8 mouse cellular contexts compared by ENCODE assay signal in the genomic region with DNA sequence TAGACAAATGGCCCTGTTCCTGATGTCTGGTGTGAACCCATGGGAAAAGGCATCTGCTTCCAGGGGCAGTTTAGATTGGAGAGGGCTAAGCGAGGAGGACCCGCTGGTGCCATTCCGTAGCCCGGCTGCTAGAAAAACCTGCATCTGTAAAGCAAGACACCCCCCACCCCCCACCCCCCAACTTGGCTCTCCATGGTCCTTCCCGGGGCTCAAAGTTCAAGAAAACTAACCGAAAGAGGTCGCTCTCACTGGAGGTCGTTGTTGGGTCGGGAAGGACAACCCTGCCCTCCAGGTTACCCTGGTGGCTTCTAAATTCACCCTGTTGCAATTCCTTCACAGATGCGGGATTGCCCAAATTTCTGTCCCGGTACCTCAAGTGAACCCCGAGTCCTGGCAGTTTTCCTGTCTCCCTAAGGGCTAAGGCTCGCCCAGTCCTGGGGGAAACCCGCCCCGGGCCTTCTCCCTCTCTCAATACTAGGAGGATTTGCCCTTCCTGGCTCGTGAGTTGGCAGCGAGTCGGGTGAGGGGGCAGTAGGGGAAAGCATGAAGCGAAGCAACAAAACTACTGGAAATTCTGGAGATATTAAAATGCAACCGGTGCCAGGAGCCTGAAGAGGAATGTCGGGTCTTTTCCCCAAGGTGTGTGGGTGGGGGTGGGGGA. TPM values are rescaled to one million over a fixed set of nuclear protein-coding genes. Genes with fewer than 3 reads are reported as not detected.
A peak's percentile ranks its signal among the peaks of the same experiment; 100 is the strongest.
DNase-seq lines count a peak whose midpoint lies in the region; ATAC-seq and TF ChIP-seq lines count a peak whose summit lies in the region.

Gene Esrrg, plus strand, starts transcription at position 531 of the 661 bp plus-strand sequence.

- H3K27me3 ChIP-seq in embryonic facial prominence, embryonic 11.5 days (ENCODE audit: control insufficient read depth, insufficient read depth, low read length), result peaks cover 52% of the 10 kb centered on the region
- peaks cover 40% of the 10 kb centered on the region for H3K27me3 ChIP-seq in heart, embryonic 14.5 days (ENCODE audit: control insufficient read depth, insufficient read depth, low read length)
- H3K27me3 ChIP-seq in kidney, postnatal 0 days (ENCODE audit: insufficient read depth, low read length), result peaks cover 53% of the 10 kb centered on the region
- H3K27me3 ChIP-seq in liver, postnatal 0 days (ENCODE audit: insufficient read depth, low read length), result peaks cover 74% of the 10 kb centered on the region

- no peak for DNase-seq in layer of hippocampus, adult 18-20 months (ENCODE audit: low spot score in 2 of 2)
- no peak for DNase-seq in layer of hippocampus, adult 11-12 months (ENCODE audit: low spot score)
- DNase-seq in embryonic facial prominence, embryonic 11.5 days (ENCODE audit: low spot score), result peak; percentile 23
- DNase-seq in kidney, postnatal 0 days (ENCODE audit: low spot score), result no peak
- DNase-seq in liver, postnatal 0 days, result no peak
- no peak for DNase-seq in frontal cortex, postnatal 36 days (ENCODE audit: low spot score in 2 of 2)

- ATAC-seq in embryonic facial prominence, embryonic 11.5 days (replicated peaks; ENCODE audit: insufficient number of reproducible peaks, low FRiP score, low TSS enrichment, low read depth), result no peak
- no peak for ATAC-seq in heart, embryonic 14.5 days (ENCODE audit: insufficient number of reproducible peaks, insufficient read depth, low FRiP score, low read depth)
- no peak for ATAC-seq in kidney, postnatal 0 days (replicated peaks; ENCODE audit: low FRiP score, low read depth)
- ATAC-seq in liver, postnatal 0 days, result no peak
- ATAC-seq in megakaryocyte, adult 5-6 weeks (ENCODE audit: poor library complexity, severe bottlenecking), result no peak

- no peak within 1 kb of the TSS for H3K27ac ChIP-seq in embryonic facial prominence, embryonic 11.5 days (replicated peaks; ENCODE audit: low read depth, low read length)
- peak within 1 kb of the TSS; percentile 70 to 75 for H3K27ac ChIP-seq in heart, embryonic 14.5 days (replicated peaks in 1 of 2; ENCODE audit: control insufficient read depth in 1 of 2, insufficient read depth in 1 of 2, low read depth in 2 of 2, low read length in 2 of 2)
- H3K27ac ChIP-seq in kidney, postnatal 0 days, result peak within 1 kb of the TSS; percentile 77
- no peak within 1 kb of the TSS for H3K27ac ChIP-seq in liver, postnatal 0 days (ENCODE audit: low read depth)

- H3K4me1 ChIP-seq in embryonic facial prominence, embryonic 11.5 days (ENCODE audit: control insufficient read depth, insufficient read depth, low read length), result peaks cover 2% of the 10 kb centered on the region
- peaks cover 34 to 48% of the 10 kb centered on the region in 2 experiments for H3K4me1 ChIP-seq in heart, embryonic 14.5 days (ENCODE audit: control insufficient read depth in 2 of 2, insufficient read depth in 2 of 2, low read length in 2 of 2)
- H3K4me1 ChIP-seq in kidney, postnatal 0 days (replicated peaks; ENCODE audit: insufficient read depth, low read length), result peaks cover 18% of the 10 kb centered on the region; the same call in 1 of the 2 replicates
- peaks cover 3% of the 10 kb centered on the region for H3K4me1 ChIP-seq in liver, postnatal 0 days (ENCODE audit: insufficient read depth)

- WGBS in embryonic facial prominence, embryonic 11.5 days, result 1% methylated on average over 21 of the region's 21 CpGs
- whole genome bisulfite sequencing in heart, embryonic 14.5 days, result 3% methylated on average over 21 of the region's 21 CpGs
- WGBS in kidney, postnatal 0 days, result 3% methylated on average over 21 of the region's 21 CpGs
- 3% methylated on average over 21 of the region's 21 CpGs for WGBS in liver, postnatal 0 days (ENCODE audit: insufficient replicate concordance)

- H3K4me3 ChIP-seq in embryonic facial prominence, embryonic 11.5 days (ENCODE audit: low read depth, low read length), result peak within 1 kb of the TSS; percentile 40
- H3K4me3 ChIP-seq in heart, embryonic 14.5 days (ENCODE audit: control insufficient read depth in 1 of 2, insufficient read depth in 1 of 2, low read depth in 1 of 2, low read length in 2 of 2), result peak within 1 kb of the TSS; percentile 69 to 77
- H3K4me3 ChIP-seq in kidney, postnatal 0 days (replicated peaks; ENCODE audit: low read depth, low read length), result peak within 1 kb of the TSS; percentile 55
- H3K4me3 ChIP-seq in liver, postnatal 0 days (ENCODE audit: low read depth, low read length), result peak within 1 kb of the TSS; percentile 48

- H3K4me2 ChIP-seq in embryonic facial prominence, embryonic 11.5 days (ENCODE audit: low read depth, low read length), result peak within 1 kb of the TSS; percentile 89
- peak within 1 kb of the TSS; percentile 92 for H3K4me2 ChIP-seq in heart, embryonic 14.5 days (ENCODE audit: low read length)
- H3K4me2 ChIP-seq in kidney, postnatal 0 days (ENCODE audit: low read length), result peak within 1 kb of the TSS; percentile 87
- H3K4me2 ChIP-seq in liver, postnatal 0 days (ENCODE audit: low read depth, low read length), result peak within 1 kb of the TSS; percentile 75

- H3K9ac ChIP-seq in embryonic facial prominence, embryonic 11.5 days (replicated peaks; ENCODE audit: low read length), result peak within 1 kb of the TSS; percentile 43
- peak within 1 kb of the TSS; percentile 92 for H3K9ac ChIP-seq in heart, embryonic 14.5 days (ENCODE audit: low read length)
- H3K9ac ChIP-seq in kidney, postnatal 0 days (ENCODE audit: low read depth, low read length), result peak within 1 kb of the TSS; percentile 70
- H3K9ac ChIP-seq in liver, postnatal 0 days (replicated peaks), result 0 out of 2 replicates have a peak within 1 kb of the TSS, but pooled peaks have one; percentile 6

- no peak for TF ChIP-seq EP300 in liver, postnatal 0 days (IDR thresholded peaks at IDR 0.05; ENCODE audit: low read depth)

- peak; percentile 33; the same call in 1 of the 2 replicates for TF ChIP-seq CTCF in kidney, postnatal 0 days (IDR thresholded peaks at IDR 0.05; ENCODE audit: low read depth)
- 0 out of 2 replicates have a peak, but pooled peaks have one; percentile 14 for TF ChIP-seq CTCF in liver, postnatal 0 days (IDR thresholded peaks at IDR 0.05; ENCODE audit: low read depth)

- no peaks in the 10 kb centered on the region for H3K36me3 ChIP-seq in embryonic facial prominence, embryonic 11.5 days (replicated peaks; ENCODE audit: control insufficient read depth, insufficient read depth, low read depth, low read length)
- no peaks in the 10 kb centered on the region for H3K36me3 ChIP-seq in heart, embryonic 14.5 days (ENCODE audit: control insufficient read depth, insufficient read depth, low read length)
- no peaks in the 10 kb centered on the region for H3K36me3 ChIP-seq in kidney, postnatal 0 days (ENCODE audit: insufficient read depth, low read length)
- H3K36me3 ChIP-seq in liver, postnatal 0 days (replicated peaks; ENCODE audit: insufficient read depth, low read length), result no peaks in the 10 kb centered on the region

- no peaks in the 10 kb centered on the region for H3K9me3 ChIP-seq in embryonic facial prominence, embryonic 11.5 days (replicated peaks; ENCODE audit: control insufficient read depth, low read length)
- no peaks in the 10 kb centered on the region for H3K9me3 ChIP-seq in heart, embryonic 14.5 days (ENCODE audit: control insufficient read depth, low read length)
- H3K9me3 ChIP-seq in kidney, postnatal 0 days (replicated peaks; ENCODE audit: low read length), result no peaks in the 10 kb centered on the region
- H3K9me3 ChIP-seq in liver, postnatal 0 days (ENCODE audit: low read length), result no peaks in the 10 kb centered on the region

RNA-seq across cellular contexts. Expression of gene Esrrg, which starts in this region (rescaled TPM):
- total RNA-seq in layer of hippocampus, adult 18-20 months (2021), result 10 to 100 TPM; 13.2 to 15.8 TPM
- 1.5 and 2.2 TPM in 2 replicates for polyA plus RNA-seq in embryonic facial prominence, embryonic 11.5 days (2014; fragmentation: Nextera tagmentation; extraction: Ambion mirVana)
- 31.2 and 37.3 TPM in 2 replicates for polyA plus RNA-seq in heart, embryonic 14.5 days (2014; fragmentation: Nextera tagmentation; extraction: Ambion mirVana)
- polyA plus RNA-seq in kidney, postnatal 0 days (2015; fragmentation: Nextera tagmentation; extraction: Ambion mirVana), result 26.0 and 27.1 TPM in 2 replicates
- polyA plus RNA-seq in liver, postnatal 0 days (2015; fragmentation: Nextera tagmentation; extraction: Ambion mirVana), result 0.05 and 0.11 TPM in 2 replicates
- not detected in 2 replicates for total RNA-seq in megakaryocyte, adult 5-6 weeks (2015)
- not detected in 2 replicates for total RNA-seq in megakaryocyte, adult 5-6 weeks (2017)

Comparison
In these comparisons a context has a peak if more than half of its experiments do, and no peak if none do; other contexts are left out.
1. RNA of gene Esrrg (total RNA-seq): 13.2 to 15.8 TPM in layer of hippocampus, adult 18-20 months; not detected in megakaryocyte, adult 5-6 weeks; every median in the first group is over 10 times any median in the second.
2. H3K27ac ChIP-seq: peak in heart, embryonic 14.5 days (2 of 2) and kidney, postnatal 0 days (single experiment); none in embryonic facial prominence, embryonic 11.5 days (single experiment) and liver, postnatal 0 days (single experiment).
3. H3K9ac ChIP-seq: peak in every context shown above with its lines; median percentile 92 in heart, embryonic 14.5 days; 70 in kidney, postnatal 0 days; 43 in embryonic facial prominence, embryonic 11.5 days; 6 in liver, postnatal 0 days.
4. Peak in every context shown above with its lines, with median percentiles within 50 percentile points of each other: H3K4me2 ChIP-seq and H3K4me3 ChIP-seq.